Mouse (Mus musculus): Measurements from ENCODE around the gene Cdh11.
A peak's percentile ranks its signal among the peaks of the same experiment; 100 is the strongest.

The Cdh11 gene

DNA sequence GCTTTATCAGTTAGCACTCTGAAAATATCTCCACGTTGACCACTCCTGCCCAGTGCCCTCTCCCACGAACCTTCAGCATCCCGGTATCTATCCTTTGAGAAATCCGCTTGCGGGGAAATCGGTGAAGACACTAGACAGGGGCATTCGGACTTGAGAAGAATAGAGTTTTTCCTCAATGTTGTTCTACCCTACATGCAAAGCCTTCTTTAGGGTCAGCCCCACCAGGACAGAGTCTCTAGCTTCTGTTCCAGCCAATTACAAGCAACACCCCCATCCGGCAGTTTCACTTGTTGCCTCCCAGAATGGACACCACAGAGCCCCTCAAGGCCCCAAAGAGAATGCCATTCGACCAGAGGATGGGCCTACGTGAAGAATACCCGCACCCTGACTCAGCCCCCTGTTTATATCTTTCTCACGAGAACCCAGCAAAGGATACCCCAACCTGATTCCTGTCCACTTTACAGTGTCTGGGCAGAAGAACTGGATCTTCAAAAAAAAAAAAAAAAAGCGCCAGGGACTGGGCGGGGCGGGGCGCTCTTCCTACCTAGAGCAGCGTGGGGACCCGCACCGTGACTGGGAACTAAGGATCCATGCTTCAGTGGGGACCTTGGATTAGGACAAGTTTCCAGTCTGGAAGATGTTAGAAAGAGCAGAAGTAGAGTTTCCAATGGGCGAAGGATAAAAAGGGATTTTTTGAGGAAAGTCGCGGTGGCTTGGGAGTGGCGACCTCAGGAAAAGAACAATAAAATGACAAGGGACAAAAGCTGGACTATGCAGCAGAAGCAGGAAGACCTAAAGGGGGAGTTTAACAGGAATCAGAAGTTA lies at the start of gene Cdh11:
Gene Cdh11, minus strand, starts transcription at position 51 of the 825 bp plus-strand sequence.
- DNase-seq (ENCODE audit: low read depth, low spot score), result peak; percentile 43

DNA sequence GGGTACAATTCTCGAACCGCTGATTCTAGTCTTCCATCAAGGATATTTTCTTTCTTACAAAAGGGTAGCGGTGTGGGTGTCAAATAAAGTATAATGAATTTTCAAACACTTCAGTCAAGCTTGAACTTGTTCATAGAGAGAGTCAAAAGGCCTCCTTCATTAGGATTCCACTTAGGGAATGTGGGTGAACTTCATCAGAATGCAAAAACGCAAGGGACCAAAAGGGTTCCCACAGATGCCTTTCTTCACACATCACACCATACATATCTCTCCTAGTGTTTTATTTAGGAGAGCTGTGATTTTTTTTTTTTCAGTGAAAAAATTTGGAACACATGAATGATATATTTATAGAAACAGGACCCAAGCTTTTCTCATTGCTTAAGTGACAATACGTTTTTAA lies 28.5 kb upstream of the Cdh11 start:
- no peak for DNase-seq (ENCODE audit: low read depth, low spot score)

DNA sequence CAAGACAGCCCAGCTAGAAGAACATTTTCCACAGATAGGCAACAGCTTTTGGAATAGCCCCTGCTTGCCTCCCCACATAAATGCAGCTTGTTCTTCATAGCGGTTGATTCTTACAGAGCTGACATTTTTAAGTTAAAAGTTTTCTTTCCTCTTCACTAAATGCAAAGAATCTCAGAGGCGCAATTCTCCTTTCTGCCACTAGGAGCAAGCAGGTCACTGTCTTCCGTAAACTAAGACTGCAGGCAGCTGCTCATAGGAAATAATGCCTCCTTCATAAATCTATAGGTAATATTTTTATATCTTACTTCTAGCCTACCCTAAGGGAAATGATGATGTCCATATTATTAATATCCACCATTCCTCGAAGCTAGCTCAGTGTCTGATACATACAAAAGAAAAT lies 4.9 kb upstream of the Cdh11 start:
- DNase-seq (ENCODE audit: low read depth, low spot score), result peak; percentile 56

DNA sequence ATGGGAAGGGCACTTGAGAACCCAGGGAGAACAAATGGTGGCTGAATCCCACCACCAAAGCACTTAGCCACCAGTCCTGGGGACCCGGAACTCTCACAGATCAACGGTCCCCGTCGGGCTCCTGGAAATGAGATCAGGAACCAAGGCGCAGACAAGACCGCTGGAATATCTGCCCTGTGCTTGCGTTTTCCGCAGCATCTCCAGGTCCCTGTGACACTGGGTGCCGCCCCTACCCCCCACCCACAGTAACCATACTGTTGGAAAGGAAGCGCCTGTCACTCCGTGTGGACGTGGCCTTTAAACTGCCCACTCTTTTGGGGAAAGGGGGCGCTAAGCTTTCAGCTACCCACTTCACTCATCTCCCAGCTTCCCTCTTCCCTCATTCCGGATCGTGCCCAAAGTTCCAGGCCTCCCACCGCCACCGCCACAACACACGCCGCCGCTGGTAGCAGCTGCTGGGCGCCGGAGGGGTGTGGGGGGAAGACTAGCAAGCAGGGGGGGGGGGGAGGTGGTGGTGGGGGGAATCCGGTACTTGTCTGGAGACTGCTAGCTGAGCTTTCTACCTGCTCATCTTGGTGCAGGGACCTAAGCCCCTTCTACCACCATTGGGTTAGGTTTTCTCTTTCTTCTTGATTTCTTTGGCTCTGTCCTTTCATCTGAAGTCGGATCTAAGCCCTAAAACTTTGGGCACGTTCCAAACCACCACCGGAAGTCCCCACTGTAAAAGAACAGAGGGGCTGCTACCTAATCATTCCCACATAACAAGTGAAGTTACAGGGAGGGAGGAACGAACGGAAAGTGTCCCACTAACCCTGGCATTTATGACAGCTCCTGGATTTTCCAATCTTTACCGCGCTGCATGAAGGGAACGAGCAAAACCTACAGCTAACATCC lies 1.3 kb upstream of the Cdh11 start:
- no peak for DNase-seq (ENCODE audit: low read depth, low spot score)

DNA sequence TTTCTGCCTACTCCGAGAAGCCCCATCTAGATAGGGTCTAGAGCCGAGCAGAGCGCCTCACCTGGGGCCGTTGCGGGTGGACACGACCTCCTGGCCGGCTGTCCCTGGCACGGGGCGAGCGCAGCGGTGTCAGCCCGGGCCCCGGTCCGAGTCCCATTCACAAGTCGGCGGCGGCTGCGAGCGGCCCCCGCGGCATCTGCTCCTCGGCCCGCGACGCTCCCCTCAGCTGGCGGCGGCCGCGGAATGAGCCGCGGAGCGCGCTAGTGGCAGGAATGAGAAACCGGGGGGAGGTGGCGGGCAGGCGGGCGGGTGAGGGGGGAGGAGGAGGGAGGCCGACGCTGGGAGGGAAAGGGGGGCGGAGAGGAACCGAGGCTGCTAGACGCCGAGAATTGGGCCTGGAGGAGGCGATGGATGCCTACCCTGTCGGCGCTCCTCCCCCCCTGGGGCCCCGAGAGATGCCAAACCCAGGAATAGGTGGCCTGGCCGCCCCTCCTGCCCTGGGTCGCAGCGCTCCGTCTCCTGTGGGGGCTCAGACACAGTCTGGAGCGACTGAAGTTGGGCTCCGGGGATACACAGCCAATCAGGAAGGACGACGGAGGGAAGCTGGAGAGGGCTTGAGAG lies 497 bp downstream of the Cdh11 start:
- peak; percentile 87 for DNase-seq (ENCODE audit: low read depth, low spot score)

DNA sequence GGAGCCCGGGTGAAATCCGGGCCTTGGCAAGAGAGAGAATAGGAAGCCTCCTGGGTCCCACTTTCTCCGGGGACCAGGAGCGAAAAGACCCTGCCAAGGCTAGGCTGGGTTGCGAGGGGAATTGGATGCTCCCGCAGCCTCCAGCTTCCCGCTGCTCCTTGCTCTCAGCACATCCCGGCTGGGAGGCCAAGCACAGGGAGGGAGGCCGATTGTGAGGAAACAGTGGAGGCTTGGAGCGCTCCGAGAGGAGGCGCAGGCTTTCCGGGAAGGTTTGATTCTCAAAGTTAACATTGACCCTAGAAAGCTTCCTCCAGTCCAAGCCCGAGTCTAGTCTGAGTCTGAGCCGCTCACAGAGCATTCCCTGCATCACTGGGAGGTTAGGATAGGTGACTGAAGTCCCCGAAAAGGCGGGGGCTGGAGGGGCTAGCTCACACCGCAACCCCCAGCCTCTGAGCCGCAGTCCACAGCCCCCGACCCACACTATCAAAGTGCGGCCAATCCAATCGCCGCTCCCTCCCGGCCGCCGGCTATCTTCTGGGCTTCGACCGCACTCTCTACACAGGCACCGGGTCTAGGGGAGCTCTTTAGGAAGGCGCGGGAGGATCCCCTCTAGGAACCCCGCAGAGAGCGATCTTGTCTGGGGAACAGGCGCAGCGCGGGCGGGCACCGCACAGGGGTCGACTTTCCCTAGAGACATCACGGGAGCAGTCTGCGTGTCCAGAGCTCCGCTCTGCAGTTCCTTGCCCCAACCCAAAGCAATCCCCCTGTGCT lies 1.4 kb downstream of the Cdh11 start:
- peak; percentile 45 for DNase-seq (ENCODE audit: low read depth, low spot score)

DNA sequence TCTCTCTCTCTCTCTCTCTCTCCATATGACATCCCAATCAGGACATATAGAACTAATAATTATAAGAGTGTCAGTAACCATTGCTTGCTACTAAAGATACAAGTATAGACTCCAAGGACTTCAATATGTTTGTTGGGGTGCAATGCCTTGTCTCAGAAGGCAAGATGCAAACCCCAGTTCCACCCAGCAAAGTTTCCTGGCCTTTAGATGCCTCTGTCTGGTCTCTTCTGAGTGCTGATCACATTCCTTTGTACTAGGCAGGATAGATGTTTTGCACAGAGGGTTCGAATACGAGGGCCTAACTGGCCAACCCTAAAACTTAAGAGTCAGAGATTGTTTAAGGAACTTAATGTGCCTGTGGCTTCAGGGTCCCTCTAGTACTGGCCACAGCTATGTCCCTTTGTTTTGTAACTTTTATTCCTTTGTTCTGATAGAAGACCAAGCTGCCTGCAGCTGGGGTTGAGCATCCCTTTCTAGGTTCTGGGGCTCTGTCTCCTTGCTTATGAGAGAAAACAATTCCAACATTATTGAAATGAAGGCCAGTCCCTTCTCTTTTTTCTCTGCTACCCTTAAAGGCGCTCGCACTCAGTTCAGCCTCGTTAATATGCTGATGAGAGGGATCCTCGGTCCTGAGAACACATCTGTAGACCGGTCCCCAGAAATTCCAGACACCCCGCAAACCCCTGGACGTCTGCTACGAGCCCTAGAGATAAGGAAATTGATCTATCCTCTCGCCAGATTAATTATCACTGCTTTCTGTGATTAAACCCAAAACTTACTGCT lies 2.5 kb downstream of the Cdh11 start:
- DNase-seq (ENCODE audit: low read depth, low spot score), result no peak

DNA sequence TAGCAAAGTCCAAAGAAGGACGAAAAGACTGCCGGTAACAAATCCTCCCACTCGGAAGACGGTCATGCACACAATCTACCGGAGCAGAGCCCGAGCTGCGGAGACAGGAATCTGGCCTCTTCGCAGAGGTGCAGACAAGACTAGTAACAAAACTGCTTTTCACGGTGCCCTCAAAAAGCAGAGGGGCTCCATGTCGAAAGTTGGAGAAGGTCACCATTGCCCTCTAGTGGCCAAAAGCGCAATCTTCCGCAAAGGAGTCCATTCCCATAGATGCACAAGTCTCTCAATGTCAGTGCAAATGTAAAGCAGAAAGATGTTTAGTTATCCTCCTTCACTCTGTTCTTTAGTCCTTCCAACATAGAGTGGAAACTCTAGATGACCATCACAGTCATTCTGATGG lies 4.5 kb downstream of the Cdh11 start:
- DNase-seq (ENCODE audit: low read depth, low spot score), result peak; percentile 91

DNA sequence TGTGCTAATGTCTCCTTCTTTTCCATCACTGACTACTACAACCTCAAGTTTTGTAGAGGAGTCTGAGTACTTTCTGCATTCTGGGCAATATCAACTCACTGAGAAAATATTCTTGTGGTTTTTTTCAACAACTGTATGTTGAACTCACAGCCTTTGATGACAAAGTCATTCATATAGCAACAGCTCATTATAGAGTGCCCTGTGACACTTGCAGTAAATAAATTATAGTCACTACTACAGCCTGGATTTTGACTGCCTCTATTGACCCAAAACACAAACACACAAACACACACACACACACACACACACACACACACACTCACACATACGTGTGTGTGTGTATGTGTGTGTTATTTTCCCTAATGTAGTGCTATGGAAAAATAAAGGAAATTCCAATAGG lies 10.8 kb downstream of the Cdh11 start:
- DNase-seq (ENCODE audit: low read depth, low spot score), result no peak

DNA sequence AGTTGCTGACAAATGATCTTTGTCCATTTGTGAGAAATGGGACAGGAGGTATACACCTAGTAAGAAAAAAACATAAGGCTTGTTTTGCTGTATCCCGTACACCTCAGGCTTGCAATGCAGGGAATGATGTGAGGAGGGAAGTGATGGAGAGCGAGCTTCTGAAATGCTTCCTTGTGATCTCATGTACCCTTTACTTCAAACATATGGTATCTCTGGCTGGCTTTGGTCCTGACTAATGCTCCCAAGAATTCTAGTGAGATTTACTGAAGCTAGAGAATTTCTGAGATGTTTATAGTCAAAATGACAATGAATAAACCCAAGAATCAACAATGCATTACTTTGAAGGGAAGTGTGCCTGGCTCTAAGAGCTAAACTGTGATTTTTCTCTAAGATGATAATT lies 14.0 kb downstream of the Cdh11 start:
- DNase-seq (ENCODE audit: low read depth, low spot score), result no peak

DNA sequence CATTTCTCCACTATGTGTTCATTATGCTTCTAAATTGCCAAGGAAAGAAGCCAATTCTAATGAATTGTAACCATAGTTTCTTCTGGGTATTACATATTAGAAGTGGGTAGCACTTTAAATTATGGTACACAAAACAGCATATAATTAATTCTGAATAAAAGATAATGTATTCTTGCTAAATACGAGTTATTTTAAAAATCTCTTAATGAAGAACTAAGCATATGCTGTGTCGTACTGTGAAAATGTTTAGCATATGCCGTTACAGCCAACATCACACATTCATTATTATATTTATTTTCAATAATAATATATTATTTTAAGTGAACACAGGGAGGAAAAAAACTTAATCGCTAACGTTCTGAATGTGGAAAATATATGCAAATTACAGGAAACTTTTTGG lies 31.6 kb downstream of the Cdh11 start:
- DNase-seq (ENCODE audit: low read depth, low spot score), result no peak

DNA sequence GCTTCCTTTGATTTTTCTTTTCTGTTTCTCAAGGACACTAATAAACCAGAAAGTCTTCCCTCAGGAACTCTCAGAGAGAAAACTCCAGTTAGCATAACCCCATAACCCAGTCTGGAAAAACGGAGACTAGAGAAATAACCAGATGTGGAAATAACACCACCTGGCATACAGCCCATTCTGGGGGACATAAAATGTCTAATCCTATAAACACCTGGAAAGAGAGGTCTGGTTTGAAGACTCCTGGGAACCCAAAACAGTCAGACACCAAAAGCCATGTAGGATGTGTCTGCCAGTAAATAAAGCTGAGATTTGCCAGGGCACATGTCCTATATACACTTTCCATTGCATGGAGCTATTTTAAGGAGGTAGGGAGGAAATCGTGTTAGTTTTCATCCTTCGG lies 42.5 kb downstream of the Cdh11 start:
- DNase-seq (ENCODE audit: low read depth, low spot score), result peak; percentile 24

DNA sequence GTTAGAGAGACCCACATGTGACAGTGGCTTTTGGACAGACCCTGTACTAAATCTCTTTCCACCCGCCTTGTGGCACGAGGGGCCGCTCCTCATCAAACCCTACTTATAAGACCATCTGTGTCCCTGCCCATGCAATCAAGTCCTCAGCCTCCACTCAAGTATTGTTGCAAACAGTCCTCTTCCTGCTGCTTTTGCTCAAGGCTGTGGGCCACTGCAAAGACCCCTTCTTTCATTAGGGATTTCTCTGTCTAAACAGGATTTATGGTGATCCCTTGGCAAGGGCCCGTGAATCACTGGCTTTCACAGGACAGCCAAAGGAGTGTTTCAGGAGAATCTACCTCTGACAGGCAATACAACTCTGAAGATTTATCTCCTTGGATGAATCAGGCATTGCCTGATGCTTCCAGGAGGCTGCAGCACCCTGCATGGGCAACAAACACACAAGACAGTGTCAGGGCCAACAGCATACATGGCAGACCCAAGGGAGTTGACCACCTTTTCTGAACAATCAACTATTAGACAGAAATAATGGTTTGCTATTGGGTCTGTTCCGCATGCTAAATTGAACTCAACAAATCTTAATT lies 43.3 kb downstream of the Cdh11 start:
- peak; percentile 74 for DNase-seq (ENCODE audit: low read depth, low spot score)

DNA sequence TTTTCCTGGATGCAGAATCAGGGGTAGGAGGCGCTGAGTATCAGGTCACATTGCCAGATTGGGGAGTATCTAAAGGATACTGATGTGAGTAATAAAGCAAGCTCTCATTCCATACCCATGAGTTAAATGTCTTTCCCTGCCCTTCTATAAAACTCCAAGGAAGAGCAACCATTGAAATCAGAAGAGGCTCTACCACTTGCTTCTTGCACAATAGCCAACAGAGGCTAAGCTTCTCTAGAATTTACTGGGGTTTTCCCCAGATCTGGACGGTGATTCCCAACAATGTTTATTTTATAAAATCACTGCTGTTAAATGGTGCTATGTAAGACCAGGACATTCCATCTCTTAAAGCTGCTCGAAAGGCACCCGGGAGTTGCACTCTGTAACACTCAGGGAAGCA lies 44.5 kb downstream of the Cdh11 start:
- no peak for DNase-seq (ENCODE audit: low read depth, low spot score)

DNA sequence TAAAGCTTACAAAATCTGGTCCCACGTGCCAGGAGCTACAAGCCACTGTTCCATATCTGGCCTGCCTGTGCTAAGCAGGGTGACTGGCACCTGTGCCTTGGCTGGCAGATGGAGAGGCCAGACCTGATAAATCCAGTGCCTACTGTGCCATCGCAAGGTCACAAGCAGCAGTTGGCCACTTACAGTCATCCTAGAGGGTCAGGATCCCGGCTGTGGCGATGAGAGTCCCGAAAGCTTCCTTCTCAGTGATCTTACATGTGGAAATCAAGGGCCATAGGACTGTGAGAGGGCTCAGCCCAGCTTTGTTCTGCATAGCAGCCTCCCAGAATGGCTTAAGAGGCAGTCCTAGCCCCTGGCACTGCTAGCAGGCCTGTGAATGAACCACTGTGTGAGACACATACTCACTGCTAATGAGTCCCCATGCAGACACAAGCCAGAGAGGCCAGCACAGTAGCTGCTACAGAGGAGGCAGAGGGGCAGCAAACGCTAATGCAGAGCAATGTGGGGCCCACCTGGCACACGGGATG lies 46.4 kb downstream of the Cdh11 start:
- no peak for DNase-seq (ENCODE audit: low read depth, low spot score)

DNA sequence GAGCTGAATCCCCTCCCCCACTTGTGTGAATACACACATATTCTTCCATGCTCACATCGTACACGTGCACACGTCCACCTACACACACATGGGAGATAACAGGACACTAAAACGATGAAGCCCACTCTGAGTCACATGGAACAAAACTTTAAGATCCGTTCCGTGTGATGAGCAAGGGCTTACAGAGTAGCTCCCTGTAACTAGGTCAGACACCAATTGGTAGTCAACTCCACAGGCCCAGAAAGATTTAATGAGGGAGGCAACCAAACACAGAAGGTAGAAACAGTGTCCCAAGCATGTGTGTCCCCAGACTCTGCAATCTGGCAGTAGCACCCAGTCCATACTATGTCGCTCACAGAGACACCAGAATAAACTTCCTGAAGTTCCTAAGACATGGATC lies 47.0 kb downstream of the Cdh11 start:
- DNase-seq (ENCODE audit: low read depth, low spot score), result no peak

DNA sequence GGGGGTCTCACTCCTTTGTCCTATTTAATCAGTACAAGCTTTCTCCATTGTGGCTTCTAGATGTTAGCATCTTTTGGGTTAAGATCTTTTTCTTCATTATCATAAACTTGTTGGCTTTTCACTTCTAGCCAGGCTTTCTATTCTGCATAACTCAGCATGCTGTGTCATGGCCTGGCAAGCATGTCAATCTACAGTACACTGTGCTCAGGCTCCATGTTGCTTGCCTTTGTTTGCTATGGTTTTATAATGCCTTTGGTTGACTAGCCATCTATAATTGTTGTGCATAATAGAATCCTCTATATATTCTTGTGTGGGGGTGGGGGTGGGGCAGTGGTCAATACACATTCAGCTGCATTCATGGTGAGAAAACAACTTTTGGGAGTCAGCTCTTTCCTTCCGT lies 51.0 kb downstream of the Cdh11 start:
- no peak for DNase-seq (ENCODE audit: low read depth, low spot score)

DNA sequence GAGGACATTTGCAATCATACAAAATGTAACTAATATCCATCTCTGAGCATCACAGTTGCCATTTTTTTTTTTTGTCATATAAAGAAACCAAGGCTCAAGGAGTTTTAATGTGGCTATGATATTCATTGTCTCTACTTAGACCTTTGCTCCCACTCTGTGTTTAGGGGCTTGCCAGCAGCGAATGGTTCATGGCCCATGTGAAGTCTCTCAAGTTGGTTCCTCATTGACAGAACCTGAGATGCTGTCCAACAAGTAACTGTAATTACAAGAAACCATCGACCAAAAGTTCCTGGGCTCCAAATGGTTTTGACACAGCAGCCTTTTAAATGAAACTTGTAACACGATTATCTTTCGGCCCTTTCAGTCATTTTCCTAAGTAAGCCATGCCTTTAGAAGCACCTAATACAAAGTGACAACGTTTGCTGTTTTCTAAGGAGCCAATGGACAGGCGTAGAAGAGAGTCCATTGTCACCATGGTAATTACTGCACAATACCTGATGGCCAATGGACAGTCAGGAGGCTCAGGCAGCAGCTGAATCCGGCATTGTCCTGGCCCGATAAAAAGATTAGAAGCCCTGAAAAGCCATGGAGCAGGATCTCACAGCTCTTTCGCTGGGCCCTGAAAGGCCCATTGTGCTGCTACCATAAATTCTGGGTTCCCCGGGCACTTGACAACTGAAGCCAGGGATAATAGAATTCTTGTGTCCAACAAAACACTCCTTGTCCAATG lies 59.1 kb downstream of the Cdh11 start:
- peak; percentile 85 for DNase-seq (ENCODE audit: low read depth, low spot score)

DNA sequence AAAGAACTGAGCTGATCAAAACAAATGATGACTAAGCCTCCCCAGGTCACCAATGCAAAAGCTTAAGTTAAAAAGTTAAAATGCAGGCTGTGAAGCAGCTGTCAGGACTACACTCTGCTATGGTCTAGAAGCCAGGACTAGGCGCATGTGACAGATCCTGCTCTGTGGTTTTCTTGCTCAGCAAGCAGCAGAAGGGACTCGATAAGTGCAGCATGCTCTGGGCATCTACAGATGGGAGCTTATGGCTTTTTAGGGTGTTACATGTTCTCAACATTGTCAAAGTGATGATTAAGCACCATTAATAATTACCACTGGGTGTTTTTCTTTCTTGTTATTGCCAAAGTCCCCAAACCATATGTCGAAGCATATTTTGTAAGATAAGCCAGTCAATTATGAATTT lies 59.9 kb downstream of the Cdh11 start:
- no peak for DNase-seq (ENCODE audit: low read depth, low spot score)
